Mouse (Mus musculus) urinary bladder, adult 18-20 months (tissue): Measurements from ENCODE around the gene Gm11555.
"Not testable (repeated sequence)": the region's sequence is repeated elsewhere in the genome, so short reads cannot be mapped to it uniquely, and the experiment has no call there.

Source experiments
- DNase-seq, 2 experiments: peaks; one replicate each; pipeline ENCODE4 v3.0.0; 2022; ENCODE audit warnings: low spot score in 2 of 2, mixed read lengths in 2 of 2

Gene Gm11555

GRCm38 (mm10) chr11:99650136-99650535 is at the start of gene Gm11555:
TSS of gene Gm11555 (minus strand) at chr11:99650236.
- DNase-seq = no peak

DNA sequence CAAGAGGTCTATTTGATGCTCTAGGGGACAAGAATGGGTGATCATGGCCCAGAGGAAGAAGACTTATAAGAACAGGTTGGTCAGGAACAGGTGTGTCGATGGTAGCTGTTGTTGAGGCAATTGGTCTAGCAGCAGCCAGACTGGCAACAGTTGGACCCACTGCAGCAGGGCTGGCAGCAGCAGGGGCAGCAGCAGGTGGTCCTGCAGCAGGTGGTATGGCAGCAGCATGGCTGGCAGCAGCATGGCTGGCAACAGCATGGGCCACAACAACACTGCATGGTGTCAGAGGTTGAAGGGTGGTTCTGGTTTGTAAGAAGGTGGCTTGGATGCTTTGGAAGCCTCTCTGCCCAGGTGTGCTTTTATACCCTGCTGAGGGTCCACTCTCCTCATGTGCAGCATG is 40.4 kb upstream of the Gm11555 start, which contains the start of gene Gm14190:
TSS of gene Gm14190 (minus strand) at position 278 of the 400 bp plus-strand sequence.
- DNase-seq = no peak

- DNase-seq = not testable (repeated sequence)
Measured at GRCm38 (mm10) chr11:99685235-99685634, 35.2 kb upstream of the Gm11555 start.

DNA sequence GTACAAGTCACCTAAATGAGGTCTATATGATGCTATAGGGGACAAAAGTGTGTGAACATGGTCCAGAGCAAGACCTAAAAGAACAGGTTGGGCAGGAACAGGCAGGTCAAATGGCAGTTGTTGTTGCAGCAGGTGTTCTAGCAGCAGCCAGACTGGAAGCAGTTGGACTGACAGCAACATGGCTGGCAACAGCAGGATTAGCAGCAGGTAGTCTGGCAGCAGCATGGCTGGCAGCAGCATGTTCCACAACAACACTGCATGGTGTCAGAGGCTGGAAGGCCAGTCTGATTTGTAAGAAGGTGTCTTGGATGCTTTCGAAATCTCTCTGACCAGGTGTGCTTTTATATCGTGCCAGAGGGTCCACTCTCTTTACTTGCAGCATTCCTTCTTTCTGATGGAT is 33.4 kb upstream of the Gm11555 start:
- DNase-seq = no peak

GRCm38 (mm10) chr11:99665860-99666259 is 15.8 kb upstream of the Gm11555 start, which contains the start of gene Krtap4-6:
TSS of gene Krtap4-6 (minus strand) at chr11:99665960.
- no peak for DNase-seq

- DNase-seq = no peak
Measured at GRCm38 (mm10) chr11:99662802-99663201, 12.8 kb upstream of the Gm11555 start.

DNA sequence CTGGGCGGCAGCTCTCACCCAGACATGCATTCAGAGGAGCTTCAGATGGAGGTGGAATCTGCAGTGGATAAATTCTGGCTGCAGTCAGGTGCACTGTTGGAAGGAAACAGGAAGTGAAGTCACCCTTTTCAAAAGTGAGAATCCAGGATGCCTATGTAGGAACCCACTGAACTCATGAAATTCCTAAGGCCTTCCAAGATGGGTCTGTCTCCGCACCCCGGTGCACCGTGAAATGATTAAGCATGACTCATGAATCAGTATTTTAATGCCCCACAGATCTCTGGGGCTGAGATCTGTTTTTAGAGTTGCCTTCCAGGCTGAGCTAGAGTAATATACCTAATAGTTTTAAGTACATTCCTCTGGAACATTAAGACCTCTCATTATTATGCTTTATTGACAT is 9.2 kb upstream of the Gm11555 start:
- DNase-seq = no peak

DNA sequence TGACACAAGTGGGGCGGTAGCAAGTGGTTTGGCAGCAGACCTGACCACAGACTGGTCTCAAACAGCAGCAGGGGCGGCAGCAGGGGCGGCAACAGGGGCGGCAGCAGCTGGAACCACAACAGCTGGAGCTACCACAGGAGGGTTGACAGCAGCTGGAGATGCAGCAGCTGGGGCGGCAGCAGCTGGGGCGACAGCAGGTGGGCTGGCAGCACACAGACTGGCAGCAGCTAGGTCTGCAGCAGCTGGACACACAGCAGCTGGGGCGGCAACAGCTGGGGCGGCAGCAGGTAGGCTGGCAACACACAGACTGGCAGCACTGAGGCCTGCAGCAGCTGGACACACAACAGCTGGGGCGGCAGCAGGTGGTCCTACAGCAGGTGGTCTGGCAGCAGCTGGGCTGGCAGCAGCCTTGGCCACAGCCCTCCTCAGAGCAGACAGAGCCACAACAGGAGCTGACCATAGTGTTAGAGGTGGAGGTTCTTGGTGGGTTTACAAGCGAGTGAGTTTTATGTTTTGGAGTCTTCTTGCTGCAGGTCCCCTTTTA is 8.5 kb upstream of the Gm11555 start, which contains the start of gene Gm11563:
TSS of gene Gm11563 (minus strand) at position 494 of the 544 bp plus-strand sequence.
- not testable (repeated sequence) for DNase-seq

DNA sequence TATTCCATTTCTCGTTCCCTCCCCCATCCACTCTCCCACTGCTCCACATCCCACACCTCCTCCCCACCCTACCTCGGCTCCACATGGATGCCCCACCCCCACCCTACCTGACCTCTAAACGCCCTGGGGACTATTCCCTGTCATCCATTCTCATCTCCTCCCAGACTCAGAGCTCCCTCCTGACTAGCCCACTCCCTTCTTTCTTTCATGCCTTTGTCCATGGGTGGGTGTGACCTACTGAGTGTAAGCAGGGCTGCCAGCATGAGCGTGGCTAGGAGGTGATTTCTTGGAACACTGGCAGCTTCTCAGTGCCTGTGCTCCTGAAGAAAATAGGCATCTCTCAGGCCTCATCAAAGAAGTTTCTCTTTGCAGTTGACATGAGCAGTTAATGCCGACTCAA is 7.0 kb upstream of the Gm11555 start:
- no peak for DNase-seq

DNA sequence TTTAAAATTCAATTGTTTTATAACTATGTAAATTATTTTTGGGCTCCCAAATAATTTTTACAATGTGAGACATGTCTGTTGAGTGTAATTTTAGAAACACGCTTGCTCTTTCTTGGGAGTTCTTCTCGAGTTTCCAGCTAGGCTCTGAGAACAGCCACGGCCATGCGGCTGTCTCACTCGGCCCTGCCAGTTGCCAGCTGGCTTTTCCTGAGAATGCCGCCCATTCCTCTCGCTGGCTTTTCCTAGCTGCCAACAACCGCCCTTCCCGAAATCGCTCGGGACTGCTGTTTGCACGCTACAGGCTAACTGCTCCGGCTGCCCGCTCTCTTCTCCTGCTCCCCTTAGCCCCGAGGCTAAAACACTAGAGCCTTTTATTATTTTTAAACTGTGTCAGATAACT is 3.6 kb downstream of the Gm11555 start:
- no peak for DNase-seq

GRCm38 (mm10) chr11:99644351-99644750 is 5.7 kb downstream of the Gm11555 start:
- no peak for DNase-seq

- not testable (repeated sequence) for DNase-seq
Measured at GRCm38 (mm10) chr11:99643635-99644139, 6.3 kb downstream of the Gm11555 start, which contains the start of gene Krtap4-7. TSS of gene Krtap4-7 (minus strand) at chr11:99644089.

- DNase-seq = no peak
Measured at GRCm38 (mm10) chr11:99640926-99641325, 9.1 kb downstream of the Gm11555 start.

DNA sequence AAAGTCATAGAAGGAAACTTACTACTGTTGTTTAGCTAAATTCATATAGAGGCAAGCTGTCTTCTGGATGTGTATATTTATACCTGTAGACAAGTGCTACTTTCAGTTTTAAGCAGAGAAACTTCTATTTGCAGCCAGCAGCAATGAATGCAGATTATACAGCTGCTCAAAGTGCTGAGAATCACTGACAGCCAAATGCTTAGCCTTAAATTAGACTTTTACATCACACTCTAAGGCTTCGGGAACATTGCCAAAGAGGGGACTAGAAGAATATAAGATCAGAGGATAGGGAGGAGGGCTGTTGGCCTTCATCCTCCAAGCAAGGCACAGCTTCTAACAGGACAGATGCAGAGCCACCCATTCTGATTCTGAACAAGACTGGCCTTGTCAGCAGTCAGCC is 12.9 kb downstream of the Gm11555 start:
- DNase-seq = no peak

DNA sequence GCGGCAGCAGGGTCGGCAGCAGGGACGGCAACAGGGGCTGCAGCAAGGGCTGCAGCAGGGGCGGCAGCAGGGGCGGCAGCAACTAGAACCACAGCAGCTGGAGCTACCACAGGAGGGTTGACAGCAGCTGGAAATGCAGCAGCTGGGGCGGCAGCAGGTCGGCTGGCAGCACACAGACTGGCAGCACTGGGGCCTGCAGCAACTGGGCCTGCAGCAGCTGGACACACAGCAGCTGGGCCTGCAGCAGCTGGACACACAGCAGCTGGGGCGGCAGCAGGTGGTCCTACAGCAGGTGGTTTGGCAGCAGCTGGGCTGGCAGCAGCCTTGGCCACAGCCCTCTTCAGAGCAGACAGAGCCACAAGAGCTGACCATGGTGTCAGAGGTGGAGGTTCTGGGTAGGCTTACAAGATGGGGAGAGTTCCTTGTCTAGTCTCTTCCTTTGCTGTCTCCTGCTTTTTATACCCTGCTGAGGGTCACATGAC is 15.3 kb downstream of the Gm11555 start, which contains the start of gene Krtap4-2:
TSS of gene Krtap4-2 (minus strand) at position 432 of the 482 bp plus-strand sequence.
- DNase-seq = no peak

DNA sequence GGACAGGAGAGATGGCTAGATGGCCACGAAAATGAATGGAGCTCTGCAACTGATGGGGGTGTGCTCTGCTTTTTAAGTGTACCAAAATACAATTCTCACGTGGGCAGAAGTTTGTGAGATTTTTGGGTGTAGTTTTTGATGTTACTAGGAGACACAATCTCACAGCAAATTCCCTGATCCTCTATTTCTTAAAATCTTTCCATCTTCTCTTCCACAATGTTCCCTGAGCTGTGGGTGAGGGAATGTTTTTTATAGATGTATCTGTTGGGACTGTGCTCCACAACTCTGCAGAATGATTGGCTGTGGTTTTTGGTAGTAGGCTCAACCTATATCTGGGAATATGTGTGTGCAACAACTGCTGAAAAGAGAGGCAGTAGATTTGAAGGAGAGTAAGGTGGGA is 16.7 kb downstream of the Gm11555 start:
- no peak for DNase-seq

DNA sequence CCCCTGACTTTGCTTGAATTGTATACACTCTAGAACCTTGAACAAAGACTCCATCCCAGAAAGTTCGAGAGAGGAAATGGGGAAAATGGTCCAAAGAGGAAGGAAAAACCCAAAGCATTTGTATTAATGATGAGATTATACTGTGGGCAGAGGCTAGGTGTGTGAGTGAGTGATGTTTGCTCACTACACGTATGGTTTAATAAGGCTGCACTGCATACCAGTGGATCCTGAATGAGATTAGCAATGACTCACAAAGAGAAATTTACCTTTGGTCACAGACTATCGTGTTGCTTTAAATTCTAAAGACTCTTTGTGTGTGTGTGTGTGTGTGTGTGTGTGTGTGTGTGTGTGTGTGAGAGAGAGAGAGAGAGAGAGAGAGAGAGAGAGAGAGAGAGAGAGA is 19.1 kb downstream of the Gm11555 start:
- no peak for DNase-seq

DNA sequence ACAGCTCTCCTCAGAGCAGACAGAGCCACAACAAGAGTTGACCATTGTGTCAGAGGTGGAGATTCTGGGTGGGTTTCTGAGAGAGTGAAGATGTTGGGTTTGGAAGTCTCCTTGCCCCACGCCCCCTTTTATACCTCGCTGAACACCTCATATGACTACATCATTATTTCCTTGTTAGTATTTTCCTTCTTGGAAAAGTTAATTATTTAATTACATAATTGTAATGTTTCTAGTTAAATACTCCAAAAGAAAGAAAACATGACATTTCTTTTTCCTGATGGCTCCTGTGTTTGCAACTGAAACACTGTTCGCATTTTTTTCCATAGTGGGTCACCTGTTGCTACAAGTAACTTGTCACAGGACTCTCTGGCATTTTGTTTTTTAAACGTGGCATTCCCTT is 21.9 kb downstream of the Gm11555 start, which contains the start of gene Krtap4-1:
TSS of gene Krtap4-1 (minus strand) at position 101 of the 400 bp plus-strand sequence.
- DNase-seq = no peak

- no peak for DNase-seq
Measured at GRCm38 (mm10) chr11:99620335-99620734, 29.7 kb downstream of the Gm11555 start, which contains the start of gene Gm11562. TSS of gene Gm11562 (minus strand) at chr11:99620435.

GRCm38 (mm10) chr11:99614796-99615363 is 35.2 kb downstream of the Gm11555 start, which contains the start of gene Krtap2-4:
TSS of gene Krtap2-4 (minus strand) at chr11:99614846.
- DNase-seq = no peak

- not testable (repeated sequence) for DNase-seq
Measured at GRCm38 (mm10) chr11:99610089-99610488, 39.9 kb downstream of the Gm11555 start, which contains the start of gene Gm11937. TSS of gene Gm11937 (minus strand) at chr11:99610189.

- DNase-seq = no peak
Measured at GRCm38 (mm10) chr11:99609126-99609525, 40.9 kb downstream of the Gm11555 start.

DNA sequence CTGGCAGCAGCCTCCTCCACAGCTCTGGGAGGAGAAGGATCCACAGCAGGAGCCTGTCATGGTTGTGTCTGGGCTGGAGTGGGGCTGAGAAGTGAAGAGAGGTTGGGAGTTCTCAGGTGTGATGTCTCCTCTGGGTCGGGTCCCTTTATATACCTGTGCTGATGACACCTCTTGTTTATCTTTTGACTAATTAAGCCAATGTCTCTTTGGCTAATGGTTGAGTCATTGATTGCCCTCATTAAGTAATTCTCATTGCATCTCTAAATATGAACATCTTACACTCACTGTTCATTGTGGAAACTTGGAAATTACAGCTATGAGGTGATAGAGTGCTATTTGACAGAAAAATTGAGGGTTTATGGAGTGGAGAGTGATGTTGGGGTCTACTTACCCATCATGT is 46.8 kb downstream of the Gm11555 start, which contains the start of gene Gm11938:
TSS of gene Gm11938 (minus strand) at position 101 of the 400 bp plus-strand sequence.
- not testable (repeated sequence) for DNase-seq
